Mouse (Mus musculus): Measurements from ENCODE around the gene Il18bp.
A peak's percentile ranks its signal among the peaks of the same experiment; 100 is the strongest.
"Not testable (repeated sequence)": the region's sequence is repeated elsewhere in the genome, so short reads cannot be mapped to it uniquely, and the experiment has no call there.

The Il18bp gene

DNA sequence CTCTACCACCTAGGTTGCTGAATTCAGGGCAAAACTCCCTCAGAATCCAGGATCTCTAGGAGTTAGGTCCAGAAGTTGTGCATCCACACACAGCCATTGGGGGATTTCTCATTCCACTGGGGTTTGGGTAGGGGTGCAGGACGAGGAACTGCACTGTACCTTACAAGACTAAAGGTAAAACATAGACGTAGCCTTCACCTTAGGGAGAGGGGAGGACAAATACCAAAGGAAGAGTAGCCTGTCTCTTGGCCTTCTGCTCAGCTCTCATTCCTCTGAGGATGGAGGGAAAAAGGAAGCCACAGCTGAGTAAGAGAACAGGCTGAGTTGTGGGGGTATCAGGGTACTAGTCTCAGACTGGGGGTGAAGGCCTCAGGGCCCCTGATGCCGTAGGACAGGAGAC lies at the start of gene Il18bp:
Il18bp (minus strand) TSS at position 101 of the 400 bp plus-strand sequence.
- no peak for DNase-seq (ENCODE audit: low spot score)

DNA sequence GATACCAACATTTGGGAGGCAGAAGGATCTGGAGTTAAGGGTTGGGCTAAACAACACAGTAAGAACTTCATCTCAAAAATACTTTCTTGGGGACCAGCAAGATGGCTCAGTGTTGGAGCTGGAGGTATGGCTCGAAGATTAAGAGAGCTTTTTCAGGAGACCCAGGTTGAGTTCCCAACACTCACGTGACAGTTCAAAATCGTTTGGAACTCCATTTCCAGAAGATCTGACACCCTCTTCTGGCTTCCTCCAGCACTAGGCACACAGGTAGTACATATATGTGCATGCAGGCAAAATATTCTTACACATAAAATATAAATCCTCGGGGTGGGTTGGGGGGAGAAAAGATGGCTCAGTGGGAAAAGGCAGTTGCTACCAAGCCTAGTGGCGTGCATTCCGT lies 47.9 kb upstream of the Il18bp start:
- no peak for DNase-seq (ENCODE audit: low spot score)

DNA sequence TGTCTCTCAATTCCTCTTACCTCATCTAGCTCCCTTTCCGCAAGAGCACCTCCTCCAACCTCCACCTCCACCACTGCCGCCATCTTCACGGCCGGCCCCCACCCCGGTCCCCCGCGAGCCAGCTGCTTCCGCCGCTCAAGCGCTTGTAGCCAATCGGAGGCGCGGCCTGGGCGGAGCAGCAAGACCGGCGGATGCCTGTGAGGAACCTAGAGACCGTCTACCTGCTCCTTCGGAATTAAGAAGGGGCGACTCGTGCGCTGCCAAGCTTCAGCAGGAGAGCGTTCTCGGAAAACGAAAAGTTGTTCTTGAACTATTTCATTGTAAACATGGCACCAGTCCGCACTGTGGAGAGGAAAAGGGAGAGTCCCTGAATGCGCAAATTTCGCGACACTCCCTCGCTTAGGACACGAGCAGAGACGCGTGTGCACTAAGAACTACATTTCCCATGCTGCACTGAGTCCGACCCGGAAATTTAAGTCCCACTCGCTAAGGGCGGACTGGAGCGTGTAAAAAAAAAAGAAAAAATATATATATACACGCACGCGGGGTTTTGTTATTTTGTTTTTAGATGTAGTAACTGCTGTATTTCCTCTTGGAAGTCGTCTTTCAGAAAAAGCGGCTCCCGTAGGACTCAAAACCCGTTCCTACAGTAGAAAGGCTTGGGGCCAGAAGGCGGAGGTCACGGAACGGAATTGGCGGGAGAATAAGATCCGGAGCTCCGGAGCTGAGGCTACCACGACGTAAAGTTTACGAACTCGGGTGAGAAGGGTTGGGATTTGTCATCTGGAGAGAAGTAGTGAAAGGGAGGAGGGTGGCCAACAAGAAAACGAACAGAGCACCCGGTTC lies 46.8 kb upstream of the Il18bp start, which contains the start of the genes Rnf121, Xndc1 and Xntrpc:
Rnf121 (minus strand) TSS at position 424 of the 846 bp plus-strand sequence.
Xndc1 (plus strand) TSS at position 466 of the 846 bp plus-strand sequence.
Xntrpc (plus strand) TSS at position 668 of the 846 bp plus-strand sequence.
- peak; percentile 91 for DNase-seq (ENCODE audit: low spot score)

DNA sequence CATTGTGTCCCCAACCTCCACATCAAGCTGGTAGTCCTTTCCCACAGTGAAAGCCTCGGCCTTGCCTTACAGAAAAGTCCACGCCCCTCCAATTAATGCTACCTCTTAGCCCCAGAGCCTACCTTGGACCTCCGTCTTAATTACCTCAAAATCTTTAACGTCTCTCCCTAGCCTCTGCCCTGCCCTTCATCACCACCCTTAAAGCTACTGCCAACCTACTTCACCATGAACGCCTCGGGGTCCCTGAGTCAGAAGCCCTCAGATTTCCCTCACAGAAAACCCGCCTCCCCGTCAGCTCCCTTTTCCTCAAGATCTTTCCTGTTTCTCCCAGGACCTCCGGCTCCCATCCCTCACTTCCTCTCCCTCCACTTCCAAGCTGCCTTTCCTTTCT lies 46.2 kb upstream of the Il18bp start:
- no peak for DNase-seq (ENCODE audit: low spot score)

DNA sequence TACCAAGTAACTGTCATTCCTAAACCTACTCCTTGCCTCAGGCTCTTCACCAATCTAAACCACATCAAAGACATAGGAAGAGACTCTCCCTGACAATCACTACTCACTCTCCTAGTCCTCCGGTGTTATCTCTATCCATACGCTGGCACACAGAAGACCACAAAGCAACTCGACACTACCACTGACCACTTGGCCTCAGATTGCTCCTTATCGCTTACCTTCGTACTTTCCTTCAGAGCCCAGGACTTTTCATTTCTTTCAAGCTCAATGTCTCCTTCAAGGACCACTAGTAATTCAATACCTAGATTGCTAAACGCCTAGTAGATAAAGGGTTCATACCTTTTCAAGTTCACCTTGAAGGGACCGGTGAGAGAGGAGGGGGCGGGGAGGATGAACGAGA lies 45.4 kb upstream of the Il18bp start:
- no peak for DNase-seq (ENCODE audit: low spot score)

DNA sequence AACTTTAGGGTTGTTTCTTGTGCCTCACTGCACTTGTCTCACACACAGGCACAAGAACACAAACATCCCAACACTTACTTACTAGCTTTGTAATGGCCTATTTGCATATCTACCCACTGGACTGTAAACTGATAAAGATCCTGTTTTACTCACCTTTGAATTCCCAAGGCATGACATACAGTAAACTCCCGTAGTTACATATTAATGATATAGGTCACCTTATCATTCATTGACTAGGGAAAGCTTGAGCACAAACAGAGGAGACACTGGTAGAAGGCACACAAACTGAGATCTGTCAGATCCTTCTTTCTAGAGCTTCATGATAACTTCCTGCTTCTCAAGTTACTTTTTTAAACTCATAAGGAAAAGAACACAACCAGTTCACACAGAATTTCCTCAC lies 43.7 kb upstream of the Il18bp start:
- no peak for DNase-seq (ENCODE audit: low spot score)

DNA sequence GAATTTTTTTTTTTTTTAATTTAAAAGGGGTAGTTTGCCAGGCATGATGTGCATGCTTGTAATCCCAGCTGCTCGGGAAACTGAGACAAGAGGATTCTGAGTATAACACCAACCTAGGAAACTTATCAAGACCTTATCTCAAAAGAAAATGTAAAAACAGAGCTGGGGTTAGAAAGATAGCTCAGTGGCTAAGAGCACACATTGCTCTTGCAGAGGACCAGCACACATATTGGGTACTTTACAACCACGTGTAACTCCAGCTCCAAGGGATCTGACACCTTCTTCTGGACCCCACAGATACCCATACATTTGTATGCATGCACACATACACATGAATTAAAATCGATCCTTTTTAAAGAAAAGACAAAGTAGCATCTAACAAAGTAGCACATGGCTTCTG lies 42.9 kb upstream of the Il18bp start:
- DNase-seq (ENCODE audit: low spot score), result no peak

DNA sequence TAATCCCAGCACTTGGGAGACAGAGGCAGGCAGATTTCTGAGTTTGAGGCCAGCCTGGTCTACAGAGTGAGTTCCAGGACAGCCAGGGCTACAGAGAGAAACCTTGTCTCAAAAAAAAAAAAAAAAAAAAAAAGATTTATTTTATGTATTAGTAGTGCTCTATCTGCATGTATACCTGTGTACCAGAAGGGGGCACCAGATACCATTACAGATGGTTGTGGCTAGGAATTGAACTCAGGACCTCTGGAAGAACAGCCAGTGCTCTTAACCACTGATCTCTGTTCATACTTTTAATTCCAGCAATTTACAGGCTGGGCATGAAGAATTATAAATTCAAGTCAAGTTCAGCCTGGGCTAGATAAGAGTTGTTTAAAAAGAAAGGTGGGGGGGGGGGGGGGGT lies 30.0 kb upstream of the Il18bp start:
- DNase-seq (ENCODE audit: low spot score), result not testable (repeated sequence)

DNA sequence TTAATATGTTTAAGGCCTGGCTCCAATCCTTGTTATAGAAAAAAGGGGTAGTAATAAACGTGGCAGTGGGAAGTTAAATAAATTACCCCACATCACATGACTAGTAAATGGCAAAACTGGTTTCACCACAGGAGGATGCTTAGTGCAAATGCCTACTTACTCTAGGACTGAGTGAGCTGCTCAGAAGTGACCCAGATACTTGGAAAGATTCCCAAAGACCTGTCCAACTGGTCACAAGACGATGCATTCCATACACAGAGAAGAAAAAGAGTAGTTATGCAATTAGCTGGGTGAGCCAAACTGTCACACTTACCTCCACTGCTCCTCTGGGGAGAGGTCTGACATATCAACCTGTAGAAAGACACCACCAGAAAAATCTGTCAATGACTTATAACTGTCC lies 23.8 kb upstream of the Il18bp start:
- DNase-seq (ENCODE audit: low spot score), result no peak

DNA sequence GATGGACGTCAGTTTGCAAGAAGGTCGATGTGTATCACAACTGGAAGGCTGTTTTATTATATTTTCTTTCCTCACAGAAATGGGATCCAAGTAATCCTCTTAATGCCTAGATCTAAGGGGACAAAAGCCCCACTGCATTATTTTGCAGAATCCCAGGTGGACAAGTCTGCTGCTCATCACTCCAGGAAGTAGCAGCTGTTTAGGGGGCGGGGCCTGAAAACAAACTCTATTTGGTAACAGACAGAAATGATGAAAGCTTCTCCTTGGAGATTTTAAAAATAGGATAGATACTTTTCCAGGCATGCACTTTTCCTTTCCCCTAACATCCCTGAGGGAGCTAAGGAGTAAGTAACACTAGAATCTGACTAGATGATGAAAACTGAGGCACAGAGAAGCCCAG lies 18.8 kb upstream of the Il18bp start:
- DNase-seq (ENCODE audit: low spot score), result no peak

DNA sequence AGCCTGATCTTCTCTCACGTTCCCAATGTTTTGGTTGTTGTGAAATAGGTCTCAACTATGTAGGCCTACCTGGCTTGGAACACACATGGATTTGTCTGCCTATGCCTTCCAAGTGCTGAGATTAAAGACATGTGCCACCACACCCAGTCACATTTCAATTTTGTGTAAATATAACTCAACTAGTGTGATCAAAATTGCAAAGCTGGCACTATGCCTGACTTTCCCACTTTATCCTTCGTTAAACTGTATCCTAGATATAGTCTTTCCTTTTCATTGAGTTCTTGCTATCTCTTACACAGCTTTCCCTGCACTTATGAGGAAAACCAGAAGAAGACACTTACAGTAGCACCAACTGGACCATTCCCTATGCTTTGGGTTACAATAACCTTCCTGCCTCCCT lies 17.0 kb upstream of the Il18bp start:
- DNase-seq (ENCODE audit: low spot score), result no peak

DNA sequence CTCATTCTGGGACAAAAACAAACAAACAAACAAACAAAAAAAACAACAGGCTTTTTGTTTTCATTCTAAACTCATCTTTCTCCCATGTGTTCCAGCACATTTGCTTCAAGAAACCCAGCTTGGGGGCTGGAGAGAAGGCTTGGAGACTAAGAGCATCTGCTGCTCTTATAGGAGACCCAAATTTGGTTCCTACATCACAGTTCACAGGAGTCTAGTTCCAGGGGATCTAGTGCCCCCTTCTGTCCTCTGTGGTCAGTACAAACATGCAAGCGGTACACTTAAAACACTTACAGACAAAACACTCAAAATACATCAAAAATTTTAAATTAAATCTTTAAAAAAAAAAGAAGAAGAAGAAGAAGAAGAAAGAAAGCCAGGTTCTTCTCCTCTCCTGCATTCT lies 16.4 kb upstream of the Il18bp start:
- DNase-seq (ENCODE audit: low spot score), result no peak

DNA sequence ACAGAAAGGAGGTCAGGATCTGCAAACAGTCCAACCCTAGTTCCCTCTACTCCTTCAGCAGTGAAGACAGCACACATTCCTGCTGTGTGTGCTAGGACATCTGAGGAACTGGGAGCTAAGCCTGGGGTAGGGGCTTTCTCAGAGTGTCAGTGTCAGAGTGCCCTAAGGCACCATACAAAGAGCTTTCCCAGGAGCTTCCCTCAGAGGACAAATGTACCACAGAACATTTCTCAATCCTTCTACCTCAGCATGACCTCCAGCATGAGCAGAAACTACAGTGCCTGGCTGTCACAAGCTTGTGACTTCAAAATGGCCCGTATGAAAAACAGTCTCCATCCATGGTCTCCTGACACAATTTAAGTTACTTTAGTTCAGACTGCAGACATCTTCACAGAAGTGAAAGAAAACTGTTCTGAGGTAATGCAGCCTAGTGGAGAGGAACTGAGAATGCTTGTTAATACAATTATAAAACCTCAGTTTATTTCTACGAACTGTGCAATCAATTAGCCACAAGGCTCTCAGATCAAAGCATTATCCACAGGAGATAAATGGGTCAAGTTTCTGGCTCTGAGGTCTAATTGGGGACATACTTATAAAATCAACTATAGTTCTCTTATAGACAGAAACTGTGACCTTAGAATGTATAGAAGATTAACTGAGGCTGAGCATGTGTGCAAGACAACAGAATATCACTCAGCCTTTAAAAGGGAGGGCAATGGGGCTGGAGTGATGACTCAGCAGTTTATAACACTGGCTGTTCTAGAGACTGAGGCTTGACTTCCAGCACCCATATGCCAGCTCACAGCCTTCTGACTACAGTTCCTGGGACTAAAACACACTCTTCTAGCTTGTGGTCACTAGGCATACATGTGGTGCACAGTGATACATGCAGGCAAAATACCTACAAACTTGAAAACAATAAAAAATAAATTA lies 7.0 kb upstream of the Il18bp start:
- peak; percentile 35 for DNase-seq (ENCODE audit: low spot score)

DNA sequence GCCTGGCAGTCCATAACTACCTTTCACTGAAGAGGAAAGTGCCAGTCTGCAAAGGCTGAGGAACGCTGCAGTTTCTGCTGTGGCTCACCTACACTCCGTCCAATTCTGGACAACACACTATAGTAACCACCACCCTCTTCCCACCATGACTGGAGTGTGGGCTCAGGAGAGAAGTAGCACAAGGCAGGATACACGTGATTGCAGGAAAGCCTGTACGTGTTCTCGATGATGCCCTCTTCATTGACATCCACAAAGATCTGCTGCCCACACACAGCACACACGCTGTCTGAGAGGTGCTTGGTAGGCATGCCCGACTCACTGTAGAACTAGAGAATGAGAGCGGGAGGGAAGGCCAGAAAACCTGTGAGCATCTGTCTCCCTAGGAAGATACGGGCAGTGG lies 5.3 kb upstream of the Il18bp start:
- DNase-seq (ENCODE audit: low spot score), result no peak

DNA sequence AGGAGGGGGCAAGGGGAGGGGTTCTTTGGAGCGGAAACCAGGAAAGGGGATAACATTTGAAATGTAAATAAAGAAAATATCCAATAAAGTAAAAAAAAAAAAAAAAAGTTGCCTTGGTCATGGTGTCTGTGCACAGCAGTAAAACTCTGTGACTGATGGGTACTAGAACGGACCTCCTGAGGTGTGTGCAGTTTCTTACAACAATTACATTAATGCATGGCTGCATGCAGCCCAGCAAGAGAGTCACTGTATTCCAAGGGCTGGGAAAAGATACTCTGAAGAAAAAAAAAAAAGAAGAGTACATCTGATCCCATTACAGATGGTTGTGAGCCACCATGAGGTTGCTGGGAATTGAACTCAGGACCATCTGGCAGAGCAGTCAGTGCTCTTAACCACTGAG lies 2.4 kb upstream of the Il18bp start:
- not testable (repeated sequence) for DNase-seq (ENCODE audit: low spot score)

DNA sequence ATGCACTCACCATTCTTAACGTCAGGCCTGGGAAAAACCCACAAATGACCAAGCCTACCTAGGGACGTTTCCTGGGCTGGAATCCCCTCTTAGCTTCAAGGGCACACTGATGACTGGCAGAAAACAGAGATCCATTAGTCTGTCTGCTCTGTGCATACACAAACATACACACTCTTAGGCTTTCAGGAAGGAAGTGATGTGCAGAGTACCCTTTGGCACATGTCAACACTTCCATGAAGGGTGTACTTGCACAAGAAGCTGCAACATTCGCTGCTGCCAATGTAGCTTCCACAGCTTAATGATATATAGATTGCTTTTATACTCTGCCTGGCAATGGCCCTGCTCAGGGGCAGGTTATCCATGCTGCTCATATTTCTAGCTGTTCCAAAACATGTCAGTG lies 872 bp upstream of the Il18bp start:
- DNase-seq (ENCODE audit: low spot score), result no peak

DNA sequence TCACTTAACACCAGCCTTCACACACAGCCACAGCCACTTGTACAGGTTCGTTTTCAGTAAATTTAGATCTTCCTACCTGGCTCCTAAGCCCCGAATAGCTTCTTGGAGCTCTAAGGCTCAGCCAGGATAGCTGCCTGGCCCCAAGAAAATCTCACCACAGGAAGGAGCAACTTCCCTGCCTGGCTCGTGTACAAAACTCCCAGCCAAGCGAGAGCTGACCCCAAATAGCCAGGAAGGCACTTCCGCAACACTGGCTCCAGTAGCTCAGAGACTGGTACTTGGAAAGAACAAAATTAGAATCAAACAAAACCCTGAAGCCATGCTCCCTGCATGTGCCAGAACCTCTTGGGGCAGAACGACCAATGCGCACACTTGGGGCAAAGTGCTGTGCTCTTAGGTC lies 456 bp downstream of the Il18bp start:
- no peak for DNase-seq (ENCODE audit: low spot score)

DNA sequence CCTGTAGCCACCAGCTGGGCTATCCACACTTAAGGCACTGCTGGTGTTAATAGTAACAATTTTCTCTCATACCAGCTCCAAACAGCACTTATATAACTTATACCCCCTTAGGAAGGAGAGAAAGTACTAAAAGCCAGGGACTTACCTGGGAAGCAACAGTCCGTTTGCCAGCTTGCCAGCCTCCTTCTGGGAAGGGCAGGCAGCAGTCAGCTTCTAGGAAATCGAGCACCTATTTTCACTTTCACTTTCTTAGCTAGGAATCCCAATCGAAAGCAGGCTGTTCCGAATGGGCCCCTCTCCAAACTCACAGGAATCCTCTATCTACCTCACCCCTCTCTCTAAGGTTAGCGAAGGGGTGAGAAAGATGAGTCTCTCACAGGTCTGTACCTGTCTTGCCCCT lies 1.0 kb downstream of the Il18bp start:
- no peak for DNase-seq (ENCODE audit: low spot score)

DNA sequence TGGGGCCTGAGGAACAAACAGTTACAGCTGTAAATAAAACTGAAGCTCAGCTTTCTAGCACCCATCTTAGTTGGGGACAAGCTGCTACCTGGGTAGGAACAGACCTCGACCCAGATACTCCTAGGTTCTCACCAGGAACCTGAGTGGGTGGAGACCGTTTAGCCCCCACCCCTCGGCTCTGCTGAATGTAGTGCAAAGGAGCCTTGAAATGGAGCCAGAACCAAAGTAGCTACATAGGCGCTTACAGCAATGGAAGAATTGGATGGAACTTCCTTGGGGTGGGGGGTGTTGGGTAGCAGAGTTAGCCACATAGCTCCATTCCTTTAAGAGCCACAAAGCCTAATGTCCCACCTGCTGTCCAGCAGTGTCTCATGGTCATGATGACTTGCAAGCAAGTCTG lies 1.6 kb downstream of the Il18bp start:
- DNase-seq (ENCODE audit: low spot score), result no peak

DNA sequence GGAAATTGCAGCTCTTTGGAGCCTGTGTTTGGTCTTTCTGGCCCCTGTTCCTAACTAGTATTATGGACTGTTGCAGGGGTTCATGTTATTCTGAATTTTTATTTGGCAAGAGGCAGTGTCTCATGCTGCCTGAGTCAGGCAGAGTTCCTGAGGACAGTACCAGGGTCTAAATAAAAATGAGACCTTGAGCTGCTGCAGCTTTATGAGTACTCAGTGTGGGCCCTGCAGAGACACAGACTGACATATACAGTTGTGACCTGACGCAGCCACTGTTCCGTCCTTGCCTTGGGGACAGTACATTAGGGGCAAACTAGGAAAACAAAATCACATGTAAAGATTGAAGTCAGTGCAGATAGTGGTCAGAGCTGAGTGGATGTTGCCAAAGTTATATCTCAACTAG lies 3.5 kb downstream of the Il18bp start:
- DNase-seq (ENCODE audit: low spot score), result no peak

DNA sequence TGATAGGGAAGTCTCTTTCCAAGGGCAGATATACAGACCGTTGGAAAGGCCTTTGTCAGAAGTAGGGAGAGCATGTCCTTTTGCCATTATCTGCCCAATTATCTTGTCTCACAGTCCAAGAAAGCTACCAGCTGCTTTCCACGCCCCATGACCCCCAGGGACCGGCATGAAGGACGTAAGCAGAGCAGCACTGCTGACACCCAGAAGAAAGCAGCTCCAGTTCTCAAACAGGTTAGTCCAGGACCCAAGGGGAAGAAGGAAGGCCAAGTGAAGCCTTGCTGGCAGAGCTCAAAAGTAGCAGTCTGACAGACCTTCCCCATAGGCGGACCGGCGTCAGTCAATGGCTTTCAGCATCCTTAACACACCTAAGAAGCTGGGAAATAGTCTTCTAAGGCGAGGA lies 5.1 kb downstream of the Il18bp start:
- DNase-seq (ENCODE audit: low spot score), result no peak

DNA sequence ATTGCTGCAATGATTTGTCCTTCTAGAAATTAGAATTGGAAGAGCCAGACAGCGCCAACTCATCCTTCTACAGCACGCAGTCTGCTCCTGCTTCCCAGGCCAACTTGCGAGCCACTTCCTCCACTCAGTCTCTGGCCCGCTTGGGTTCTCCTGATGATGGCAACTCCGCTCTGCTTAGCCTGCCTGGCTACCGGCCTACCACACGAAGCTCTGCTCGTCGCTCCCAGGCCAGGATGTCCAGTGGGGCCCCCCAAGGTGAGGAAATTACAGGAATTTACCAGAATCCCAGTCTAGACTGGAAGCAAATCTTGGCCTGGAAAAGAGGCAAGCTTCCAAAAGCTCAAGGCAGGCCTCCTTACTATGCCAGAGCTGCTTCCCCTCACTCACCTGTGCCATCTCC lies 6.6 kb downstream of the Il18bp start:
- DNase-seq (ENCODE audit: low spot score), result no peak

DNA sequence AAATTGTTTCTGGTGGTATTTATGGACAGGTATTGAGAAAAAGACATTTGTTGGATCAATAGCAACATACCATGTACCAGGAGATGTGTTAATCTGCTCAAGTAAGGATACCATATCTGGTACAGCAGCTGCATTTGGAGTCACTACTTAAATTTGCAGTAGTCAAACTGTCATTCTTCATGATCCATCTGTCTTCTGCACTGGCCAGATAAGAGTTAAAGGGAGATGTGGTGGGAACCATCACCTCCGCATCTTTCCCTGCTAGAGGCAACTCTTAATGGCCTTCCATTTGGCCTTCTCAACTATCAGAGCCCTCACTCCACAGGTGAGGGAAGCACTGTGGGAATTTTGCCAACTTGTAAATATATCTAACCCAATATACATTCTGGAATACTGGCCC lies 12.0 kb downstream of the Il18bp start:
- no peak for DNase-seq (ENCODE audit: low spot score)
